Mouse (Mus musculus) erythroid progenitor cell, adult 5-6 weeks (primary cell): ENCODE results near the gene Bmpr2. TPM values are rescaled to one million over a fixed set of nuclear protein-coding genes. Genes with fewer than 3 reads are reported as not detected.
"Not testable (repeated sequence)": the region's sequence is repeated elsewhere in the genome, so short reads cannot be mapped to it uniquely, and the experiment has no call there.

Source experiments
- ATAC-seq: replicated peaks from 2 replicates; pipeline ENCODE4 v1.8.0; 2016; ENCODE audit warnings: moderate number of reproducible peaks, mild to moderate bottlenecking, moderate TSS enrichment, inconsistent platforms; ENCODE audit not compliant: poor library complexity, low FRiP score, severe bottlenecking
- total RNA-seq, 2 experiments: library from RNA; stranded (forward) in 1 of 2; stranded (reverse) in 1 of 2; fragments of 150-400 nt in 1 of 2; fragments of 186-747, 209-891 nt in 1 of 2; gene quantifications; 2 replicates each; pipeline versions ENCODE4 v1.2.3 to v1.2.4; 2015 to 2017; ENCODE audit warnings: low replicate concordance in 2 of 2

Bmpr2 gene
- total RNA-seq (2015; ENCODE audit: low replicate concordance) (4.0 and 10.1 TPM in 2 replicates), total RNA-seq (2017; ENCODE audit: low replicate concordance) (1.2 and 1.3 TPM in 2 replicates)

DNA sequence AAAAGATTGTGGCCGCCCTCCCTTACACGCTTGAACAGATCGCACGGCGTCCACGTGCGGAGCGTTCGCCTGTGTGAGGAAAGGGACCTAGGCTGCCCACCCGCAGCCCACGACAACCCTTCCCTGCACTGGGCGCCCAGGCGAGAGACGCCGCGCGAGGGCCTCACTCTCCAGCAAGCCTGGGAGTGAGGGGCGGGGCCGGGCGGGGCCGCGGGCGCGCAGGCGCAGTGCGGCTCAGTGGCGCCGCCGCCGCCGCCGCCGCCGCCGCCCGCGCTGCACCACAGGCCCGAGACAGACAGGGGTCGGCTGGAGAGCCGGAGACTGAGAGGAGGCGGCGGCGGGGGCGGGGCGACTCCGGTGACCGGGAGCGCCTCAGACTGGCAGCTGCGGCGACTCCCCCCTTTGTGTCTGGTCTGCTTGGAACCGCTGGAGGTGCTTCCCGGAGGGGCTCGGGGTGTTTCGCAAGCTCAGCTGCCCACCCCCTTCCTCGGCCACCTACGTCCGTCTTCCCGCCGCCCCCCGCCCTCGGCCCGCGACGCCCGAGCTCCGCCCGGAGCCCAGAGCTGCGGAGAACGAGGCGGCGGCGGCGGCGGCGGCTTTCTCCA is at the start of gene Bmpr2:
Bmpr2 (plus strand) TSS at position 237 of the 605 bp plus-strand sequence.
- peak; percentile 86 for ATAC-seq

DNA sequence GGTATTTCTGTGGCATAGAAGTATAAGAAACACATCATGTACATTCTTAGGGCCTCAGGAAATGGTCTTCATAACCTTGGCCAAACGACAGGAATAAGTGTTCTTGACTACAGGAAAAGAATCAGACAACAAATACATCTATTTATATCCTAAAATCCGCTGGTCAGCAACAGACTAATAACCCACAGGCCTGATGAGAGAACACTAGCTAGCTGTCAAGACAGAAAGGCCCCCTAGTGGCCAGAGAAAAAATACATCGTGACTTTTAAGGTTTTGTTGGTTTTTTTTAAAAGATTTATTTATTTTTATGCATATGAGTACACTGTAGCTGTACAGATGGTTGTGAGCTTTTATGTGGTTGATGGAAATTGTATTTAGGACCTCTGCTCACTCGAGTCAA is 43.3 kb upstream of the Bmpr2 start:
- ATAC-seq: no peak

DNA sequence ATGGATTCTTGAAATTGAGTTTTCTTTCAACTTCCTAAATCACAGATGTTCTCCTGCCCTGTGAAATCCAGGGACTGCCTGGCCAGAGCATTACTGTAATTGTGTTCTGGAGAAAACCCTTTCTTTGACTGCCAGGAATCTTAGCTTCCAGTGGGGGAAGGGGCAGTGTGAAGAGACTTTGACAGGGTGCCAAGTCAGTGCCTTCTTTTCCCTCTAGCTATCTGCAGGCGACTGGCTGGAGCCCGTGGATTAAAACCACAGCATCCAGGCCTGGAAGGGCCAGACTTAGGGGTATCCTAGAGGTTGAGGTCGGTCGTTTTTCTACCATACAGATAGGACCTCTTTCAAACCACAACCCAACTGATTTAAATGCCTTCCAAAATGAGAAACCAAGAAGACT is 37.5 kb upstream of the Bmpr2 start:
- no peak for ATAC-seq

DNA sequence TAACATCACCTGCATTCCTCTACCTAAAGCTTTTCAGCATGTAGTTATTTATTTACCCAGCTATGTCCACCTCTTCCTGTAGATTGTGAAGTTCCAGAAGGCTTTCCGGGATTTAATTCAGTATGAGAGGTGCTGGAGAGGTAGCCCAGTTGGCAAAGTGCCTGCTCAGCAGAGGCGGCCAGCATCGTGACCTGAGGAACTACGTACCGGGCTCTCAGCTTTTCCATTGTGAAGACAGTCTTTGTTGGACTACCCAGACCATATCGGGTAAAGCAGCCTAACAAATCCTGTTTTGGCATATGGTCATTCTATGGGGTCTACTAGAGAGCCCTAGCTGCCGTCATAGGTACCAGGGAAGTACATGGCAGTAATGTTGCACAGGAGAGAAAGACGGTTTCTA is 33.1 kb upstream of the Bmpr2 start:
- ATAC-seq: no peak

DNA sequence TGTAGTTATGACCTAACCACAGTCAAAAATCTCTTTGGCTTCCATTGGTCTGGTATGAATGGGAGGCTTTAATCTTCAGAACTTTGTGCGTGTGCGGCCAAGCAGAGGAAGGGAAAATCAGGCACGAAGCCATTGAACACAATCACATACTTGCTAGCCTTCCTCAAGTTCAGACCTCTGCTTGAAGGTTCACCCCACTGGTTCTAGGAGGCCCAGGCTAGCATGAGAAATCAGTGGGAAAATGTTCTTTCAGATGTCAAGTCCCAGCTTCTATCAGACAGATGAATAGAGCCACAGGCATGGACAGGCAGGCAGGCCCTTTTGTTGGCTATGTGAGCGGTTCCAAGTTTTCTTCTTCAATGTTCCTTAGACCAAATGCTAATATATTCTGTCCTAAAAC is 32.5 kb upstream of the Bmpr2 start:
- no peak for ATAC-seq

DNA sequence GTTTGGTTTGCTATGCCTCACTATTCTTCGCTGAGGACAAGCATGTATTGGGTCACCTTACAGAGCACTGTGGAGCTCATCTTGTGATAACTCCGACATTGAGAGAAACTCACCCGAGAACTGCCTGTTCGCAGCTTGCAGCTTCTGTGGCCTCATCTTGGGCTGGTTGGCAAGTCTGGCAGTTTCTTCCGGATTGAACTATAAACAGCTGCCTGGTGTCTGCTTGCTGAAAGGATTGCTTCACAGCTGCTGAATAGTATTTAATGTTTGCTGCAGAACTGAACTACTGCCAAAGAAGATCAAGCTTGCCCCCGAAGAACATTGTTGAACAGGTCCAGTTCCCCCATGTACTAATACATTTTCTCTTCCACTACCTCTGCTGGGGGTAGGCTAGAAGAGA is 29.1 kb upstream of the Bmpr2 start:
- ATAC-seq: no peak

DNA sequence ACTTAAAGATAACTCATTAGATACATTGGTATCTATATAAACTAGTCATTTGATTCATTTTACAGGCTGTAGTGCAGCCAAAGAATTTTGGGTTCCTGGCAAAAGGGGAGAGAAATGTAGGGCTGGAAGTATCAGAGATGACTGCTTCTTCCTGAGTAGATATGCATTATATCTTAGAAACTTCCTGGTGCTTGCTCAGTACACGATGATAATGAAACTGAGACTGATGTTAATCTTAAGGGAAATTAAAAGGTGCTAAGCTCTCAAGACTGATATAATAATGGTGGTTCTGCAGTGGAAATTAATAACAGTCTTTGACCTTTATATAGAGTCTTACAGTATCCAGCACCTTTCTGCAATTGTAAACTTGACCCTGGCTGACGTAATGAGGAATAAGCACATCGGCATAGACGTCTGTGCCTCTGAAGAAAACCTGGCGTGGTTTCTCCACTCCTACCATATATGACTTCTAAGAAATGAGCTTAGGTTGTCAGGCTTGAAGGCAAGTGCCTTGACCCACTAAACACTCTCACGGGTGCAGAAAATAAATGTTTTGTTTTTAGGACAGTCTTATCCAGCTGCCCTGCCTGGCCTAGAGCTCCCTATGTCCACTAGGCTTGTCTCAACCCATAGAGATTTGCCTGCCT is 24.3 kb upstream of the Bmpr2 start:
- ATAC-seq: no peak

DNA sequence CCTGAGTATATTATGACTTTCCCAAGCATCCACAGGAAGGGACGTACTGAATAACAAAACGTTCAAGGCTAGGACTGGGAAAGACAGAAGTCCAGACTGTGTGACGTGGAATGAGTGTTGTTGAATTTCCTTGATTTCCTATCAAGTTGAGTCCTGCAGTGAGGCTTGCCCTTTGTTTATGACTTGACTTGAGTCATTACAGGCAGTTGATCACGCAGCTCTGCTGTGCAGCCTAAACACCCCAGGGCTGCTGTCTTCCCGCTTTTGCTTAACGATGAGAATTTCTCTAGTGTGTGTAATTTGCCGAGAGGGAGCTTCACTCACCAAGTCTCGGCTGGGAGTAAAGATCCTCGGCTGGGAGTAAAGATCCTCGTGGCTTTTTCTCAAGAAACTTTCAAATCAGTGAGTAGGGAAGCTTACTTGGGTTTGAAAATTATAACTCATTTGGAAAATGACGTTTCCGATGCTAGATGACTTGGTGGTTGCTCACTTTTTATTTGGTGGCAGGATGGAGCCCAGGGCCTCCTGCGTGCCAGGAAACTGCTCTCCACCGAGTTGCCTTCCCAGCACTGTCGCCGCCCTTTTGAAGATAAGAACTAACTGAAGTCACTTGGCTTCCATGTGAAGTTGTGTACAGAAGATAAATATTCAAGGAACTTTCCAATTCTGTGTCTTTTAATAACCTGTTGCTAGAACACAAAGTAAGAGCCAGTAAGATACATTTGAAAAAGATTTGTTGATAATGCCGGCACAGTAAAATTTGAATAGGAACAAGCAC is 23.4 kb upstream of the Bmpr2 start:
- peak; percentile 77 for ATAC-seq

DNA sequence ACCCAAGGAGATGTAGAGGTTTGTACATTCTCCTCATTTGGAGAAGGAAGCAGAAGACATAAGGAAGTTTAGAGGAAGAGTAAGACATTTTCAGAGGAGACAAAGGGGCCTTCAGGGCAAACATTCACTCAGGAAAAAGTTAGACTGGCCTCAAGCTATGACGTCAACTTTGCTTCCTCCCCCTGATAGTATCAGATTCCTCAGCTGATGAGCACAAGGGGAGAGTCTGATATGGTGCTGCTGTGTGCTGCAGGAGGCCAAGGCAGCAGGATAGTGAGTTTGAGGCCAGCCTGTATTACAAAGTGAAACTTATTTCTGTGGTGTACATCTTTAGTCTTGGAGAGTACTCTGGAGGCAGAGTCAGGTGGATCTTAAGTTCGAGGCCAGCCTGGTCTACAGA is 14.2 kb upstream of the Bmpr2 start:
- ATAC-seq: no peak

DNA sequence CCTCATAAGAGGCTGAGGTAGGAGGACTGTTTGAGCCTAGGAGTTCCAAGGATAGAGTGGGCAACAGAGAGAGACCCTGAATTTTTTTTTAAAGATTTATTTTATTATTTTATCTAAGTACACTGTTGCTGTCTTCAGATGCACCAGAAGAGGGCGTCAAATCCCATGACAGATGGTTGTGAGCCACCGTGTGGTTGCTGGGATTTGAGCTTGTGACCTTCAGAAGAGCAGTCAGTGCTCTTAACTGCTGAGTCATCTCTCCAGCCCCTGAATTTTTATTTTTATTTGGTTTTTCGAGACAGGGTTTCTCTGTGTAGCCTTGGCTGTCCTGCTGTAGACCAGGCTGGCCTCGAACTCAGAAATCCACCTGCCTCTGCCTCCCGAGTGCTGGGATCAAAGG is 13.5 kb upstream of the Bmpr2 start:
- ATAC-seq: not testable (repeated sequence)

DNA sequence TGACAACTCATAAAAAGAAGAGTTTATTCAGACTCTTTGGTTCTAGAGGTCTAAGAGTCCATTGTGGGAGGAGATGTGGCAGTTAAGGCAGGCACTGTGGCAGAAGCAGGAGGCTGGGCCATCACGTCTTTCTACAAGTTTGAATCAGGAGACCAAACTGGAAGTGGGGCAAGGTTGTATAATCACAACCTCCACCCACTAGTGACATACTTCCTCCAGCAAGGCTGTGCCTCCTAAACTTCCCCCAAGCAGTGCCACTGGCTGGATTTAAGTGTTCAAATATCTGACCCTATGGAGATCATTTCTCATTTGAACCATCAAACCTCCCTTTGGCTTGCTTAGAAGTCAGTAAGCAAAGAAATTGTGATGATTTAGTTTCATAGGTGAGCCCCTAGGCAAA is 7.9 kb upstream of the Bmpr2 start:
- ATAC-seq: no peak

DNA sequence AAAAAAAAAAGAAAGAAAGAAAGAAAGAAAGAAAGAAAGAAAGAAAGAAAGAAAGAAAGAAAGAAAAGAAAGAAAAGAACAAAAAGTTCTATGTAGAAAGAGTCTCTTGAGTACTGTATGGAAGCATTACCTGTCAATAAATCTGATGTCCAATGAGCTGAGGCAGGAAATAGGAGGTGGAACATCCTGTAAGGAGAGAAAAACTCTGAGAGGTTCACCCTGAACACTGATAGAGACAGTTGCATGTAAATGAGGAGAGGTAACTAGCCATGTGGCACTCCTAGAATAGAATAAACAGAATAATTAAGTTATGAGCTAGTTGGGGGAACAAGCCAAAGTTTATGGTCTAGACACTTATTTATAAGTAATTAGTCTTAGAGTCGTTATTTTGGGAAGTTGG is 4.9 kb upstream of the Bmpr2 start:
- no peak for ATAC-seq

DNA sequence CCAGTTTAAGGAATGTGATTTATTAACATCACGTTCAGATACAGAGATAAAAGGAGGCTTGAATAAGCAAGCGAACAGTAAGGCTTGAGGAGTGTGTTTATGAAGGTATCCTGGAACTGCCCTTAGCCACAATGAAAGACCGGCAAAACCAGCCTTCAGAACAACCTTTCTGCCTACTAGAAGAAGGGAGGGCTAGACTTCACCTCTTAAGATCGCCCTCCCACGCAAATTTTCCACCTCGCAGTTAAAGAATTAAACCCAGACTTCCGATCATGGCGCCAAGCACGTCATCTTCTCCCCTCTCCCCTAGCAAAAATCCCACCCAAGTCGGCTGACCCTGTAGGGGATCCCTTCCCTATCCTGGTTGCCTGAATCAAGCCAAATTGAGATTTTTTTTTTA is 992 bp upstream of the Bmpr2 start:
- ATAC-seq: no peak

DNA sequence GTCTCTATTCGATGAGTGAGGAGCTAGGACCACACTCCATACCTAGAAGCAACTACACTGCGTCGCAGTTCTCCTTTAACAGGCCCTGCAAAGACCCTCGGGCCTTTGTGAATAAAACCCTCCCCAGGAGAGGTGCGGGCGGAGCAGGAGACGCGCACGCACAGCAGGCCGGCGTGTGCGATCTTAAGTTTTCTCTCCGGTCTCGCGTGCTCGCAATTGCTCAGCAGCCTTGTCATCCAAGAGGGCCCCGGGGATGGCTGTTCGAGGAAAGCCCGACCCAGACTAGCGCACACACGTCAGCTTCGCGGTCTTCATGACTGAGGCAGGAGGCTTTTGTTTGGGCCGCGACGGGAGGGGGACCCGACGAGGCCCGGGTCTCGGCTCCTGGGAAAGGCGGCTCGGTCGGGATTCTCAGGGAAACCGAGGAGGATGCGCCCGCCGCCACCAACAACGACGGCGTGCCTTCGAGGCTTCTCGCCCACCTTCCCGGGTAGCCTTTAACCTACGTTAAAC is 493 bp upstream of the Bmpr2 start:
- ATAC-seq: peak; percentile 59

DNA sequence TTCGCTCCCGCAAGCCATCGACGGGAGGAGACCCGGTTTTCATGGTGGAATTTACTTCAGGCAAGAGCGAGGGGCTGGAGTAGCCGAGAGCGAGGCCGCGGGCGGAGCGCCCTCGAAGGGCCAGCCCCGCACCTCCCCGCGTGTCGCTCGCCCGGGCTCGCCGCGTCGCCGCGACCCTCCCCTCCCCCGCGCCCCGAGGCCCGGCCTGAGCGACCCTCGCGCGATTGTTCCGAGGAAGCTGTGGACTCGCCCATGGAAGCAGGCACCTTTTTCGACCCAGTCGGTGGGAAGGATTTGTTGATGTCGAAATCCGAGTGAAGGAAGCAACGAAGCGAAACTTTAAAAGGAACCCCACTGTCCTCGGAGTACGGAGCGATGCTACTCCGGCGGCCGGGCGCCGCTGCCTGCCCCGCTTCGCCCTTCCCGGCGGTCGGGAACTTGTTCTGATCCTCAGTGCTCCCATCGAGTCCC is 616 bp downstream of the Bmpr2 start:
- no peak for ATAC-seq

DNA sequence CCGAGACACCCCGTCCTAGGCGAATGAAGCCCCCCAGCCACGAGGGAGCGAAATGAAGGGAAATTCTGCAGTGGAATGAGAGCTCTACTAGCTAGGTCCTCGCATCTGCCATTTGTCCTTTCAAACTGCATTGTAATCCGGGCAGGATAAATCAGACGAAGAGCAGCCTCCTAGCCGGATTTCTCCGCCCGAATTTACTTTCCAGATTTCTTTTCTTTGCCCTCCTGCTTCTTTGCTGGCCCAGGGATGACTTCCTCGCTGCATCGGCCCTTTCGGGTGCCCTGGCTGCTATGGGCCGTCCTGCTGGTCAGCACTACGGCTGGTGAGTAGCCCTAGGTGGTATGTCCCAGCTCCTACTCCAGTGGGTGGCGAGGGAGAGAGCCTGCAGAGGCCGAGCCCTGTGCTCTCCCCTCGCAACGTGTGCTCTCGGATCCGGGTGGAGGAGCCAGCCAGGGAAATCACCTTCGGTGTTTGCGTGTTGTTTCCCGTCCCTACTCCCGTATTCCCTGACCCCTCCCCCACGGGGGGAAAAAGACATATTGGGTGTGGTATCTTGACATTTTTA is 1.3 kb downstream of the Bmpr2 start:
- ATAC-seq: no peak

DNA sequence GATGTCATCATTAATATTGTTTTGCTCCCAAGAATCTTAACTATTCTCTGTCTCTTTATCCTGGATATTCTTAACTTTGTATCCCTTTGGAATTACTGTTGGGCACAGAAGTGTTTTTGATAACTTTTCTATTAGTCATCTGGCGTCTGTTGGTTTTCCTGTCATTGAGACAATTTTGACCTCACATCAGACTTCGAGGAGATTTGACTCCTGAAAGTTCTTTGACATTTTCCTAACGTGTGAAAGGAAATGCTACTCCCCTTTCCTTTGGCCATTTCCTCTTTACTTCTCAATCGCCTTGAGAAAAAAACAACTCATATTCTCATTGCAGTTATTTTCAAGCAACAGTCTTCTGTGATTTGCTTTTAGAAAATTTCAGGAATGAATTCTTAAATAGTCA is 2.1 kb downstream of the Bmpr2 start:
- ATAC-seq: no peak

DNA sequence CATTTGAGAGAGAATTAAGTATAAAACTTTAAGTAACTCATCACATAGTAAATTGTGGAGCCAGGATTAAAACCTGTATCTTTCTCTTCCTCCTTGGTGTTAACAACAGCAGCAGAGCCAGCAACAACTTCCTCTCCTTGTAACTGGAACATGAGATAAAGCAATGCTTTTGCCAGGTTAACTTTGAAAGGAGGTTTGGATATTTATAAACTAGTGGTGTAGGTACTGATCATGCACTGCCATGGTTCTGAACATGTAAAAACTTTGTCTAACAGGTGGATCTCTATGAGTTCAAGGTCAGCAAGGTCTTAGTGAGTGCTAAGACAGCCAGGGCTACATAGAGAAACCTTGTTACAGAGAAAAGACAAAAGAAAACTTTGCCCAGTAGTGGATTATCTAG is 3.4 kb downstream of the Bmpr2 start:
- no peak for ATAC-seq

DNA sequence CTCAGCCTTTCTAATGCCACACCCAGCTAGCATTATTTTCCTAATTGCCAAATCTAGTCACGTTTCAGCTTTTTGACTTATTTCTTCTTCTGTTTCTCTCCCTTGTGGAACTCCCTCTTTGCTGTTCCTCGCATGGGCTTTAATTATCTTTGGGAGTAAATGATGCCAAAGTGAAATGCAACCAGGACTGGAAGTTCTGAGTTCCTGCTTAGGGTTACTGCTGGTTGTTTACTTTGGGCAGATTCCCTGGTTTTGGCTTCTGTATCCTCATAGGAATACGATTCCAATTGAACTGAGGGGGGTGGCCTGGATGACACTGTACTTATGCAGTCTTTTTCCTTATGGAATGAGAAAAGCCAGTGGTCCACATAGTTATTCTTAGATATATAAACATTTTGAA is 8.7 kb downstream of the Bmpr2 start:
- no peak for ATAC-seq

DNA sequence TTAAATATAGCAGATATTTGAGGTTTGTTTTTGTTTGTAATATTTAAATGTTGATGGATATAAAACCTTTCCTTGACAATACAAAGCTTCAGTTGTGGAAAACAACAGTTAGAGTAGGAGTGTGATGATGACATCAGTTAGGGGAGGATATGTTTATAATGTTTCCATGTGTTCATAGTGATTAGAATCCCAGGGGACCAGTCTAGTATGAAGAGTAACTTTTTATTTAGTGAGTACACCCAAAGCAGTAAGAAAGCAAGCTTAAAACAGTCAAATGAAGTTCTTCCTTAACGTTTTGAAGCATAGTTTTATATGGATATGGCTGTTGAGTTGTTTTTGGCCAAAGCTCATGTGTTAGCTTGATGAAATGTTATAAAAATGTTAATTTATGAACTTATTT is 17.9 kb downstream of the Bmpr2 start:
- ATAC-seq: no peak

DNA sequence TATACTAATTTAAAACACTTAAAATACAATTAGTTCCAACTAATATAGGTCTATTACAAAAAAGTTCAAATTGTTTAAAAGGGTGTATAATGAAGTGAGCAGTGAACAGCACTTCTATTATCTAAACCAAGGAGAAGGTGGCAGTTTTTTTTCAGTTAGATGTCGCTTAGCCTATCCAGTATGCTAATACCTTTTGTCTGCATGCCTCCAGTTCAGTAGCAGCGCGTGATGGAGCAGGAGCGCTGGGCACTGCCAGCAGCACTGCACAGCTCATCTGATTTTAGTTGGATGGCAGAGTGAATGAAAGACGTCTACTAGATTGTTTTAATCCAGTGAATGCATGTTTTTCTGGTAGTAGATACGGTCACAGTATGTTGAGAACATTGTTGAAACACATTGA is 25.8 kb downstream of the Bmpr2 start:
- no peak for ATAC-seq
